Mouse (Mus musculus): ENCODE measurements around the gene Hoxa7. TPM values are rescaled to one million over a fixed set of nuclear protein-coding genes. Genes with fewer than 3 reads are reported as not detected.

Hoxa7 gene
- polyA plus RNA-seq, 1 experiment from 2014 or later: 12.1 TPM

GRCm38 (mm10) chr6:52209685-52210046, 12.0 kb downstream of the Hoxa7 start:
- Histone ChIP-seq H3K36me3 (no peaks in the 10 kb centered on the region), H3K9ac (peak overlapping the region; percentile 0; the same call in 1 of the 2 replicates), H3K27me3 (replicated peaks) (peaks cover 86% of the 10 kb centered on the region), H3K4me2 (peak overlapping the region; percentile 75), H3K27ac (peak overlapping the region; percentile 13; the same call in 1 of the 2 replicates), H3K4me3 (replicated peaks) (peak overlapping the region; percentile 38), H3K9me3 (no peaks in the 10 kb centered on the region), H3K4me1 (peaks cover 22% of the 10 kb centered on the region)
- ATAC-seq (ENCODE audit: insufficient read depth, low FRiP score, low read depth): no peak
- WGBS: 27% methylated on average over 12 of the region's 12 CpGs

- no peaks in the 10 kb centered on the region for H3K9me3 ChIP-seq
- ATAC-seq (ENCODE audit: insufficient read depth, low FRiP score, low read depth): no peak
- peak overlapping the region; percentile 38 for H3K4me3 ChIP-seq (replicated peaks)
- peaks cover 84% of the 10 kb centered on the region for H3K27me3 ChIP-seq (replicated peaks)
- 20% methylated on average over 18 of the region's 18 CpGs for WGBS
- H3K4me1 ChIP-seq: peaks cover 26% of the 10 kb centered on the region
- H3K4me2 ChIP-seq: peak overlapping the region; percentile 75
- H3K27ac ChIP-seq: peak overlapping the region; percentile 44
- peak overlapping the region; percentile 13; the same call in 1 of the 2 replicates for H3K9ac ChIP-seq
- no peaks in the 10 kb centered on the region for H3K36me3 ChIP-seq
Measured at GRCm38 (mm10) chr6:52208868-52209684, 12.6 kb downstream of the Hoxa7 start.

GRCm38 (mm10) chr6:52208072-52208867, 13.4 kb downstream of the Hoxa7 start, which contains the start of gene Hoxa6:
Gene Hoxa6, minus strand, starts transcription at chr6:52208722.
- H3K4me1 ChIP-seq: peaks cover 26% of the 10 kb centered on the region
- peak within 1 kb of the TSS; percentile 38 for H3K4me3 ChIP-seq (replicated peaks)
- peak within 1 kb of the TSS; percentile 75 for H3K4me2 ChIP-seq
- no peak for ATAC-seq (ENCODE audit: insufficient read depth, low FRiP score, low read depth)
- no peaks in the 10 kb centered on the region for H3K9me3 ChIP-seq
- peaks cover 78% of the 10 kb centered on the region for H3K27me3 ChIP-seq (replicated peaks)
- H3K27ac ChIP-seq: peak within 1 kb of the TSS; percentile 72
- 5% methylated on average over 47 of the region's 47 CpGs for WGBS
- peak within 1 kb of the TSS; percentile 13; the same call in 1 of the 2 replicates for H3K9ac ChIP-seq
- no peaks in the 10 kb centered on the region for H3K36me3 ChIP-seq

- H3K4me2 ChIP-seq: peak overlapping the region; percentile 75; the same call in 1 of the 2 replicates
- H3K4me3 ChIP-seq (replicated peaks): 0 out of 2 replicates have a peak overlapping the region, but pooled peaks have one; percentile 6
- no peak overlapping the region for H3K9ac ChIP-seq
- peak overlapping the region; percentile 72; the same call in 1 of the 2 replicates for H3K27ac ChIP-seq
- H3K9me3 ChIP-seq: no peaks in the 10 kb centered on the region
- H3K4me1 ChIP-seq: peaks cover 20% of the 10 kb centered on the region
- peaks cover 76% of the 10 kb centered on the region for H3K27me3 ChIP-seq (replicated peaks)
- ATAC-seq (ENCODE audit: insufficient read depth, low FRiP score, low read depth): no peak
- H3K36me3 ChIP-seq: no peaks in the 10 kb centered on the region
Measured at GRCm38 (mm10) chr6:52207684-52207976, 14.0 kb downstream of the Hoxa7 start.

GRCm38 (mm10) chr6:52206882-52207683, 14.6 kb downstream of the Hoxa7 start:
- H3K4me1 ChIP-seq: peaks cover 19% of the 10 kb centered on the region
- H3K27me3 ChIP-seq (replicated peaks): peaks cover 74% of the 10 kb centered on the region
- 21% methylated on average over 4 of the region's 4 CpGs for WGBS
- peak overlapping the region; percentile 75; the same call in 1 of the 2 replicates for H3K4me2 ChIP-seq
- no peak for ATAC-seq (ENCODE audit: insufficient read depth, low FRiP score, low read depth)
- H3K27ac ChIP-seq: peak overlapping the region; percentile 72; the same call in 1 of the 2 replicates
- H3K36me3 ChIP-seq: no peaks in the 10 kb centered on the region
- H3K9ac ChIP-seq: no peak overlapping the region; the same call in 1 of the 2 replicates
- H3K4me3 ChIP-seq (replicated peaks): 0 out of 2 replicates have a peak overlapping the region, but pooled peaks have one; percentile 6
- no peaks in the 10 kb centered on the region for H3K9me3 ChIP-seq

GRCm38 (mm10) chr6:52205638-52206621, 15.7 kb downstream of the Hoxa7 start:
- Histone ChIP-seq H3K4me2 (peak overlapping the region; percentile 75), H3K9me3 (no peaks in the 10 kb centered on the region), H3K27me3 (replicated peaks) (peaks cover 64% of the 10 kb centered on the region), H3K4me3 (replicated peaks) (peak overlapping the region; percentile 62), H3K27ac (peak overlapping the region; percentile 72), H3K4me1 (peaks cover 10% of the 10 kb centered on the region), H3K36me3 (no peaks in the 10 kb centered on the region), H3K9ac (peak overlapping the region; percentile 21; the same call in 1 of the 2 replicates)
- 15% methylated on average over 55 of the region's 55 CpGs for WGBS
- ATAC-seq (ENCODE audit: insufficient read depth, low FRiP score, low read depth): no peak

GRCm38 (mm10) chr6:52205221-52205620, 16.4 kb downstream of the Hoxa7 start:
- Histone ChIP-seq H3K4me1 (peaks cover 10% of the 10 kb centered on the region), H3K9me3 (no peaks in the 10 kb centered on the region), H3K9ac (no peak overlapping the region), H3K36me3 (no peaks in the 10 kb centered on the region), H3K4me3 (replicated peaks) (peak overlapping the region; percentile 62), H3K4me2 (peak overlapping the region; percentile 75), H3K27ac (peak overlapping the region; percentile 72), H3K27me3 (replicated peaks) (peaks cover 67% of the 10 kb centered on the region)
- no peak for ATAC-seq (ENCODE audit: insufficient read depth, low FRiP score, low read depth)
- WGBS: 18% methylated on average over 14 of the region's 14 CpGs

- Histone ChIP-seq H3K4me1 (peaks cover 10% of the 10 kb centered on the region), H3K27me3 (replicated peaks) (peaks cover 59% of the 10 kb centered on the region)
- WGBS: under 1% methylated on average over 65 of the region's 65 CpGs
Measured at GRCm38 (mm10) chr6:52204050-52204752, 17.5 kb downstream of the Hoxa7 start, which contains the start of gene Hoxa5. Gene Hoxa5, minus strand, starts transcription at chr6:52204587.

GRCm38 (mm10) chr6:52203371-52204049, 18.1 kb downstream of the Hoxa7 start:
- peaks cover 52% of the 10 kb centered on the region for H3K27me3 ChIP-seq (replicated peaks)
- under 1% methylated on average over 45 of the region's 46 CpGs for WGBS
- no peaks in the 10 kb centered on the region for H3K36me3 ChIP-seq
- H3K4me2 ChIP-seq: peak overlapping the region; percentile 75
- H3K27ac ChIP-seq: peak overlapping the region; percentile 81
- peak overlapping the region; percentile 62 for H3K4me3 ChIP-seq (replicated peaks)
- no peaks in the 10 kb centered on the region for H3K9me3 ChIP-seq
- ATAC-seq (ENCODE audit: insufficient read depth, low FRiP score, low read depth): no peak
- H3K9ac ChIP-seq: peak overlapping the region; percentile 47
- peaks cover 10% of the 10 kb centered on the region for H3K4me1 ChIP-seq

More at GRCm38 (mm10) chr6:52204050-52204752, 17.5 kb downstream of the Hoxa7 start, which contains the start of gene Hoxa5:
- H3K9me3 ChIP-seq: no peaks in the 10 kb centered on the region
- H3K9ac ChIP-seq: peak within 1 kb of the TSS; percentile 47
- H3K36me3 ChIP-seq: no peaks in the 10 kb centered on the region
- ATAC-seq (ENCODE audit: insufficient read depth, low FRiP score, low read depth): peak; percentile 82; the same call in 1 of the 2 replicates
- H3K4me3 ChIP-seq (replicated peaks): peak within 1 kb of the TSS; percentile 62
- H3K4me2 ChIP-seq: peak within 1 kb of the TSS; percentile 75
- peak within 1 kb of the TSS; percentile 81 for H3K27ac ChIP-seq

GRCm38 (mm10) chr6:52203121-52203370, 18.6 kb downstream of the Hoxa7 start:
- H3K9ac ChIP-seq: peak overlapping the region; percentile 47
- H3K4me3 ChIP-seq (replicated peaks): peak overlapping the region; percentile 62
- H3K9me3 ChIP-seq: no peaks in the 10 kb centered on the region
- no peaks in the 10 kb centered on the region for H3K36me3 ChIP-seq
- 2% methylated on average over 10 of the region's 10 CpGs for WGBS
- peak overlapping the region; percentile 81 for H3K27ac ChIP-seq
- H3K27me3 ChIP-seq (replicated peaks): peaks cover 47% of the 10 kb centered on the region
- ATAC-seq (ENCODE audit: insufficient read depth, low FRiP score, low read depth): no peak
- H3K4me1 ChIP-seq: peaks cover 5% of the 10 kb centered on the region
- peak overlapping the region; percentile 75 for H3K4me2 ChIP-seq
